Mouse (Mus musculus): ENCODE measurements around the gene Apoa4.
A peak's percentile ranks its signal among the peaks of the same experiment; 100 is the strongest.

Apoa4 gene

DNA sequence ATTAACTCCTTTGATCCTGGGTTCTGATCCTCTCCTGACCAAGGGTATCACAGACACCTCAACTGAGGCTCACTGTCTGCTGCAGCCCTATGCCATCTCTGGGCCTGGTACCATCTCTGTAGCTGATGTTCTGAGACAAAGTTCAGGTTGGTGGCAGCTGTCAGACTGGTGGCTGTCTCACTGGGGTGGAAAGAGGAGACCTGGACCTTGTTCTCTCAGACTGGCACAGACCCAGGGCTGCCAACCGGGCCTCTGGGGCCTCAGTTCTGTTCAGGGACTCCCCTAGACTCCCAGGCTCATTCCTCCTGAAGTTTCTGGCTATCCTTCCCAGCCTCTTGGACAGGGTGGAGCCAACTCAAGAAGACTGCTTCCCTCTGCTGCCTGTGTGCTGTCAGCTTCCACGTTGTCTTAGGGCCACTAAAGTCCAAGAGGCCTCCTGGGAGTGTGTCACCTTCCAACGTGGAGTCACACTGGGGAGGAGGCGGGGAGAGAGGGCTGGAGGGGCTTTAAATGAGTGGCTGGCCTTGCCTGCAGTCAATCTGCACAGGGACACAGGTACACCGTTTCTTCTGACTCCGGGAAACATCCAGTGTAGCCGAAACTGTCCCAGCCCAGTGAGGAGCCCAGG lies at the start of gene Apoa4:
Gene Apoa4, plus strand, starts transcription at position 171 of the 628 bp plus-strand sequence.
- DNase-seq (ENCODE audit: low spot score) = no peak

GRCm38 (mm10) chr9:46191234-46191633 lies 49.3 kb upstream of the Apoa4 start:
- no peak for DNase-seq (ENCODE audit: low spot score)

DNA sequence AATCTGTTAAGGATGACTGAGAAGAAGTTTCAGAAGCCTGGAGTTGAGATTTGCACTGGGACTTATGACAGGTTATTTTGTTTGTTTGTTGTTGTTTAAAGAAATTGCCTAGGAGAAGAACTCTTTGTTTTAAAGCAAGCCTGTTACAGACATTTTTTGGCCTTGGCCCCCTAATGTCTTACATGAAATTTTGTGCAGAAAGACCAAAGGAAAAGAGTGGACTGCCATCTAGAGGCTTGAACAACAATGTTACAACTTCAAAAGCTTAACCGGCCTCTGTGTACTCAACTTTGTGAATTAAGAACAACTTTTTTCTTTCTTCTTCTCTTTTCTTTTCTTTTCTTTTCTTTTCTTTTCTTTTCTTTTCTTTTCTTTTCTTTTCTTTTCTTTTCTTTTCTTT lies 48.9 kb upstream of the Apoa4 start:
- peak; percentile 53 for DNase-seq (ENCODE audit: low spot score)

DNA sequence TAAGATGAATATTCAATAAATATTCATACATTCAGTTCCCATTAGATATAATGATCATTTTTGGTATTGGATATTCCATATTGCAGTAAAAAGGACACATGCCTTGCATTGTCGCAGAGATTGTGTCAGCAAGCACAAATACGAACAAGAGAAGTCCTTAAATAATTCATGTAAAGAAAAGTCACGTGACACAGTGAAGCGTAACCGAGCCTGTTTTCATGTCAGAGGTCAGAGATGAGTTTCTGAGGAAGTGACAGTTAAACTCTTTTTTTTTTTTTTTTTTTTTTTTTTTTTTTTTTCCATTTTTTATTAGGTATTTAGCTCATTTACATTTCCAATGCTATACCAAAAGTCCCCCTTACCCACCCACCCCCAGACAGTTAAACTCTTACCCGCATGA lies 47.9 kb upstream of the Apoa4 start:
- no peak for DNase-seq (ENCODE audit: low spot score)

DNA sequence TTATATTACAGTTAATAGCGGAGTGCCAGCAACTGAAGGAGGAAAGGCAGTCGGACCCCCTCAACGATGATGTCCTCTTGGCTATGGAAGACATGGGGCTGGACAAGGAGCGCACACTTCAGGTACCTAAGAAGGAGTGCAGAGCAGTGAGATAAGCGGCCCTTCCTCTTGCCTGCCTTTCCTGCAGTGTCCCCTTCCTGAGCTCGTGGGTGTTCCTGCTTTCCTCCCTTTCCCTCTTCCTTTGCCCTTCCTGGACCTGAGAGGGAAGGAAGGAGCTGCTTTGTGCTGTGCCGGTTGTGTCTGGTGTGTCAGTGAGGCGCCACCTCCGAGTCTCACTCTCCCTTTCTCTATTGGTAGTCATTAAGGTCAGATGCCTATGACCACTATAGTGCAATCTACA lies 45.7 kb upstream of the Apoa4 start:
- DNase-seq (ENCODE audit: low spot score) = no peak

GRCm38 (mm10) chr9:46196699-46197169 lies 43.8 kb upstream of the Apoa4 start:
- no peak for DNase-seq (ENCODE audit: low spot score)

DNA sequence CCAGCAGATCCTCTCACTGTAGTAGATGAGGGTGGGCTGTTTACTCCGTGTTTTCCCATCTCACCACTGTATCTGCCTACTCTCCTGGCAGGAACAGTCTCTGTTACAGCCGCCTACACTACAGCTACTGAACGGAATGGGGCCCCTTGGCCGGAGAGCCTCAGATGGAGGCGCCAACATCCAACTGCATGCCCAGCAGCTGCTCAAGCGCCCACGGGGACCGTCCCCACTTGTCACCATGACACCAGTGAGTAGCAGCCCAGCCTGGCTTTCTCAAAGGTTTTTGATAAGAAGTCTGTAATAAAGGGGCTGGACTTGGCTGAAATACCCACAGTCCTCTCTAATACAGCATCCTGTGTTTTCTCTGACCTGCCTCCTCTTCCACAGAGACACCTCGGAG lies 42.0 kb upstream of the Apoa4 start:
- DNase-seq (ENCODE audit: low spot score) = no peak

DNA sequence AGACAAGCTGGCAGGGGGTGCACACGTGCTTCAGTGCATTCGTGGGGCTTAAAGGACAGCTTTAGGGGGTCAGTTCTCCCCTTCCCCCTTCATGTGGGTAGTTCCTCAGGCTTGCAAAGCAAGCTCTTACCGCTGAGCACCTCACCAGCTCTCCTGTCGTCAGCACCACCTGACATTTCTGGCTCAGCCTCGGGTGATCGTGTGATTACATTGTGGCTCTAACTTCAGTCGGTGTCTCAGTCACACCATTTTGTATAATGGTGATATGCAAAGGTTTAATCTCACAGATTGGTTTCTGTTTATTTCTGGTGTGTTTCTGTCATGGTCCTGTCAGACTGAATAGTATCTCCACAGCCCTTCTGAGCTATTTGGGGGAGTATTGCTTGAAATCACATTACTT lies 41.6 kb upstream of the Apoa4 start:
- DNase-seq (ENCODE audit: low spot score) = no peak

GRCm38 (mm10) chr9:46199609-46200008 lies 40.9 kb upstream of the Apoa4 start:
- DNase-seq (ENCODE audit: low spot score) = no peak

DNA sequence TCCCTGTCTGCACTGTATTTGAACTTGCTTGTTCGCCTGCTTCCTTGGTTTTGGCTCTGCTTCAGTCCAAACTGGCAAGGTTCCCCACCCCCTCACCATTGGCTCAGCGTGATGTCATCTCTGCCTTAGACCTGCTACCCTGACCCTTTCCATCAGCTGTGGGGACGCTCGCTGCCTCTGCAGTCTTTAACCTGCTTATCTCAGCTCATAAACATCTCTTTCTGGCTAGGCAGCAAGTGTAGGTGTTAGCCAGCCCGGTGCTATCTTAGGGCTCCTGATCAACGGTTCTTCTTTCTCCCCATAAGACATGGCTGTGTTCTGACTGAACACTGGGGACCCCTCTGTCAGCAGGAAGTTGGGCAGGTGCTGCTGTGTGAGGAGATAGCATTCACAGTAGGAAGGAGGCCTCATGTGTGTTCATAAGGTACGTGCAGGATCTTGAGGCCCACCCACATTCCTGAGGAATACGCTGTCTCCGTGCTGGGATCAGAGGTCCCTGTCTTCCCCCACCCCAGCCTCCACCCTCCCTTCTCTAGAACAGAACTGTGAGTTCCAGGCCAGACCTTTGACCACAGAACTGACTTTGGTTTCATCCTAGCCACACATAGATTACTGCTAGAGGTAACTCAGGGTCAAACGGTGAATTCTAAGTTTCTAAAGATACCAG lies 33.5 kb upstream of the Apoa4 start:
- DNase-seq (ENCODE audit: low spot score) = no peak

- no peak for DNase-seq (ENCODE audit: low spot score)
Measured at GRCm38 (mm10) chr9:46207501-46207869, 33.0 kb upstream of the Apoa4 start.

DNA sequence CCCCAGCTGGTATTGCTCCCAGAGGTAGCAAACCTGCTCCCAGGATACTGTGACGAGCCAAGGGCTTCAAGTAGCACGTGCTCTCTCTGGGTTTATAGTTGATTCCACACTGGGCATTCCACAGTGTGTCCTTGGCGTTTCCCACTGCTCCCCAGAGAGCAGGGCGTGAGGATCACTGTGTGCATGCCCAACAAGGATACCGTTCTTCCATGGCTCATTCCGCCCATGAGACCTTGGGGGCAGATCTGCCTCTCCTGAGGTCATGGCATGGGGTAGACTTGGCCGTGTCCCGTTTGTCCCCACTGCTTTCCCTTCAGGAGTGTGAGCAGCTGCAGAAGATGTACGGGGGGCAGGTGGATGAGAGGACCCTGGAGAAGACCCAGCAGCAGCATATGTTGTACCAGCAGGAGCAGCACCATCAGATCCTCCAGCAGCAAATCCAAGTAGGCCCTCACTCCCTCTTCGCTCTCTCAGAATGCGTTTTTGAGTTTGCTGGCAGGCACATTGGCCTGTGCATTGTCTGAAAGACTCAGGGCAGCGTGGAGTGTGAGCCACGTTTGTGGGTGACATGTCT lies 32.0 kb upstream of the Apoa4 start:
- DNase-seq (ENCODE audit: low spot score) = no peak

DNA sequence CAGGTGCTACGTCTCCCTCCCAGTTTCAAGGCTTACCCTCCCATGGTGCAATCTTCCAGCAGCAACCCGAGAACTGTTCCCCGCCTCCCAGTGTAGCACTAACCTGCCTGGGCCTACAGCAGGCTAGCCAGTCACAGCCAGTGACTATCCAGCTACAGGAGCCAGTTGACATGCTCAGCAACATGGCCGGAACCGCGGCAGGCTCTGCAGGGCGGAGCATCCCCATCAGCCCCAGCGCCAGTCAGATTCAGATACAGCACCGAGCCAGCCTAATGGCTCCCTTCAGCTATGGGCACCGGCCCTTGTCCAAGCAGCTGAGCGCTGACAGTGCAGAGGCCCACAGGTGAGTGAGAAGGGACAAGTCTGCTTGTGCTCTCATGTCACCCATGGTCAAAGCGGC lies 30.0 kb upstream of the Apoa4 start:
- DNase-seq (ENCODE audit: low spot score) = no peak

- DNase-seq (ENCODE audit: low spot score) = no peak
Measured at GRCm38 (mm10) chr9:46214276-46214675, 26.2 kb upstream of the Apoa4 start.

DNA sequence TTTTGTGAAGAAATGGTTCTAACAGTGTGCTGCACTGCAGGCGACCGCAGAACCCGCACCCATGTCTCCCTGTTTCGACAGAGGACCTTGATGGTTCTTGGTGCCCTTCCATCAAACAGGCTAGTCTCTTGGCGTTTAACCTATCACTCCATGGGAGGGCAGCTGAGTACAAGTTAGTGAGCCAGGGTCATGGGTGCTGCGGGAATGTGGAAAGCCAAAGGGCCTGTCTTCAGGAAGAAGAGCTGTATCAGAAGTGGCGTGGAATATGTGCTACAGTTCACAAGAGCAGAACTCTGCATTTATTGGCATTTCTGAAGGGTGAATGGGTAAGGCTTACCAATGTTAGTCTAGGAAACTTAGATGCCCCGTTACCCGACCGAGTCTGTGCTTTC lies 25.6 kb upstream of the Apoa4 start:
- no peak for DNase-seq (ENCODE audit: low spot score)

GRCm38 (mm10) chr9:46215338-46216322 lies 24.9 kb upstream of the Apoa4 start:
- DNase-seq (ENCODE audit: low spot score) = no peak

- no peak for DNase-seq (ENCODE audit: low spot score)
Measured at GRCm38 (mm10) chr9:46216744-46217470, 23.6 kb upstream of the Apoa4 start.

DNA sequence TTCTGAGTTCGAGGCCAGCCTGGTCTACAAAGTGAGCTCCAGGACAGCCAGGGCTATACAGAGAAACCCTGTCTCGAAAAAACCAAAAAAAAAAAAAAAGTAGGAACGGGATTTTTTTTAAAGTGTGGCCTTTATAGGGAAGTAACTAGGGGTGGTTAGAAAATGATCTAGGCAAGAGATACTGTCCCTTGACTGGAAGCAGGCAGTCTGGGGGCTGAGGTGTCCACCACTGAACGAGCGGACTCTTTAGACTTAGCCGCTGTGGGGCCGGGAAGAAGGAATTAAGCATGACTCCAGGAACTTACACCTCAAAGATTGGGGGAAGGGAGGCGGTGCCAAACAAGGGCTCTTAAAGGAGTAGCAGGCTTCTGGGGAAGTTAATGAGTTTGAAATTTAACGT lies 22.3 kb upstream of the Apoa4 start:
- no peak for DNase-seq (ENCODE audit: low spot score)

GRCm38 (mm10) chr9:46223090-46223489 lies 17.4 kb upstream of the Apoa4 start:
- DNase-seq (ENCODE audit: low spot score) = no peak

- no peak for DNase-seq (ENCODE audit: low spot score)
Measured at GRCm38 (mm10) chr9:46224101-46224500, 16.4 kb upstream of the Apoa4 start.

DNA sequence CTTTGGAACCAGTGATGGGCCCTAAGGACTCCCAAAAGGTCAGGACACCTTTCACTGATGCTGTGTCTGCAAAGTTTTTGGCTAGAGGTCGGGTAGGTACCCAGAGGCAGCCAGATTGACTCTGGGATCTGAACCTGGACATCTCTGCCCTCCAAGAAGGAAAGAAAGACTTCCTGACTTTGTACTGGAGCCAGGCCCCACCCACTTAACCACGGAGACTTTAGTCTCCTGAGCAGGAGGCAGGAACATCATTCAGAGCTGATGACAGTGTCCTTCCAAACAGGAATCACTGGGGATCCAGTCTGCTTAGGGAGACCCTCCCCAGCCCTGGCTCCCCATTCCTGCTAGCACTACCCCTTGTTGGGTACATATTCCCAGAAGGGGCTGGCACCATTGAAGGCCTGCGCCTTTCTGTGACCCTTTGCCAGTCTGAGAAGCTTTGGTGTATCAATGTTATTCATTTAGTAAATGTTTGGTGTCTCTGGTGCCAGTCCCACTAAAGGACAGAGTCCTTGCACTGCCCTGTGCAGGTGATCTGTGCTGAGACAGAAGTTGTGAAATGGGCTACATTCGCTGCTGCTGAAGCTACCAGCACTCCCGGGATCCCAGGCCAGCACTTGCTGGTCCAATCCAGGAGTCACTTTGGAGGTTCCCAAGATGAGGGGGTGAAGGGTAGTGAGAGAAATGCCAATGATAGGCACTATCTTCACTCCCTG lies 15.4 kb upstream of the Apoa4 start:
- no peak for DNase-seq (ENCODE audit: low spot score)
